Mouse (Mus musculus): Measurements from ENCODE around the gene Ticam1.

The Ticam1 gene

DNA sequence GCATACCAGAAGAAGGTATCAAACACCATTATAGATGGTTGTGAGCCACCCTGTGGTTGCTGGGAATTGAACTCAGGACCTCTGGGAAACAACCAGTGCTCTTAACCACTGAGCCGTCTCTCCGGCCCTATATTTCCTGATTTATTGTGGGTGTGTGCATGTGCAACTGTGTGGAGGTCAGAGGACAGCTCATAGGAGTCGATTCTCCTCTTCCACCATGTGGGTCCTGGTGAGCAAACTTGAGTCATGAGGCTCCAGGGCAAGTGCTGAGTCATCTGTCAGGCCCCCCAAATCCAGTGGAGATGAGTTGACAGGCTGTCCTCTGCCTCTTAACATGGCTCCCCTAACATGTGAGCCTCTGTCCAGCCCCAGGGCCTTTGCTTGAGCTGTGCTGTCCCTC, 10.7 kb downstream of the Ticam1 start:
- in situ Hi-C loops (cut with MboI; ENCODE audit: low sequenced_read_pairs) = no loop called here

DNA sequence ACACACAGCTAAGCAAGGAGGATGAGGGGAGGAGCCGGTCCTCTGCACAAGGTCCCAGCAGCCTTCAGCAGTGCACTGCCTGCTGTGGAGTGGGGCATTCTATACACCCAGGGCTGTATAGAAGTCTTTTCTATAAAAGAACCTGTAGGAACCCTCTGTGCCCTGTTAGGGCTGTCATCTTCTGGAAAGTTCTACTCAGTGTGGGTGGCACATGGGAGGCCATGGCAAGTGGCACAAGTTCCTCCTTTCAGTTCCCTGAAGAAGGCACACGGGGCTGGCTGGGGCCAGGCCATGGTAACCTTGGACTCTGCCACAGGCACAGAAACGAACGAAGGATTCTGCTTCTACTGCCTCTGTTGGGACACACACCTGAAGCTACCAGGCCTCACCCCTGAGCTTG, 11.6 kb downstream of the Ticam1 start:
- in situ Hi-C loops (cut with MboI; ENCODE audit: low sequenced_read_pairs) = no loop called here

DNA sequence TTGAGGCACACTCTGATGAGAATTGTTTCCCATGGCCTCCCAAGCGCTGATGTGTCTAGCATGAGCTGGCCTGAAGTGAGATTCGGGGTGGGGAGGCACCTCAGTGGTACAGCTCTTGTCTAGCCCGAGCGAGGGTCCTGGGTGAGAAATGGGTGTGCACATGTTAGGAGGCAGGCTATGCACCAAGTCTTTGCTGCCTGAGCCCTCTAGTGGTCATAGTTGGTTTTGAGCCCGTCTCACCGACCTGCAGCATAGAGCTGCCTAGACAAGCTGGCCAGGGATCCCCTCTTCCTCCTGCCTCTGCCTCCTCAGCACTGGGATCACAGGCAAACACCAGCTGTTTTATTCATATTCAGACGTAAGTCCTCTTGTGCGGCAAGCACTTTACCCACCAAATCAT, 12.6 kb downstream of the Ticam1 start:
- in situ Hi-C loops (cut with MboI; ENCODE audit: low sequenced_read_pairs) = no loop called here

DNA sequence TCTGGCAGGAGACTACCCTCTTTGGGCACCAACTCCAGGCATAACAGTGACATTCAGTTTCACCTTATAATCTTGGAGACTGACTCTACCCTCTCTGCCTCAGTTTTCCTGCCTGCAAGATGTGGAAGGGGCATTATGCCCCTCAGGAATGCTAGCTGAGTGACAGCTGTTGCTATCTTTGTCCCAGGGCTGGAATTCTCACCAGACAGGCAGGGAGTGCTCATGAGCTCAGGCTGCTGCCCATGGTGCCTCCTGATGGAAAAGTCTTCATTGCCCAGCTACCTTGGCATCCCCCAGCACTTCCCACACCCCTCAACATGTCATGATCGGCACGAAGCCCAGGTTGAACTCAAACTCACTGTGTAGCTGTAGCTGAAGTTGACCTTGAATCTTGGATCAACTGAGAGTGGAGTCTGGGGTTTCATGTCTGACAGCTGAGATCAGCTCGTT, 13.9 kb downstream of the Ticam1 start:
- in situ Hi-C loops (cut with MboI; ENCODE audit: low sequenced_read_pairs) = no loop called here

DNA sequence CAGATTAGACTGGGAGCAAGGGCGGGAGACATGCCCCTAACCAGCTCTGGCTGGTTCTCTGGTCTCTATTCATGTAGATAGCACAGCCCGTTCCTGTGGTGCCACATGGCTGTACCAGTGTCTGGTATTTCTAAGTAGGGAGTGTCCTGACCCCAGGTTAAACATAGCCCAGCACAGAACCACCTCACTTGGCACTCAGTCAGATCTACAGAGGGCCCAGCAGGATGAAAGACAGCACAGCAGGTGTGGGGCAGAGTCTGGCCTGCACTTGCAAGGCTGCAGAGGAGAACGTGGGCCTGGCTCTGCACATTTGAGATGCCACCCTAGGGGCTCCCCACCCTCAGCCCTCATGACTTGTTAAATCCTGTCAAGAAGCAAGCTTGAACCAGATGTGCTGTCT, 15.4 kb downstream of the Ticam1 start:
- in situ Hi-C loops (cut with MboI; ENCODE audit: low sequenced_read_pairs) = no loop called here

DNA sequence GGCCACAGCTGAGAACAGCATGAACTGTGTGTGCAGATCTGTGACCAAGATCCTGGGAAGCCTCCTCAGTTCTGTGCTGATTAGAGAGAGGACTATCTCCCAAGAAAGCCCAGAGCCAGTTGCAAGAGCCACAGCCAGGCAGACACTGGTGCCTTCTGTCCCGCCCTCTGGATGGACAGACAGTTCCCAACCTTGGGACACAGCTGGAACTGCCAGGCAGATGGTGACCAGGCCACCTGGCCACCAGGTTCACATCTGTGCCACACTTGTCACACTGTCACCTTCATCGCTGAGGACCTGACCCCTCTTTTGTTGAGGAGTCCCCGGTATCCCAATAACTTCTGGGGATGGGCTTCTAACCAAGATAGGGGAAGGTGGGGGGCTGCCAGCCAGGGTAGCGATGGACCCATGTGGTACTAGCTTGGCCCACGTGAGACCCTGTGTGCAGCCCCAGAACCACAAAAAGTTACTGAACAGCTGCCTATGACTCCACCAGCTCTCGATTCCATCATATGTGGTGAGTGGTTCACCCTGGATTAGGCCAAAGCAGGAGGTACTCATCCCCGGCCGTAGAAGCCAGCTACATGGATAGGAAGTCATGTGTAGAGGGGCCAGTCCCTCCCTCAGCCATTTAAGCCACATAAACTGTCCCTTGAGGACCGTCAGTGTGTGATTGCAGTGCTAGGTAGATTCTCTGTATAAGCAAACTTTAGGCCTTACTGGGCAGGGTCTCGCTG, 17.1 kb downstream of the Ticam1 start:
- in situ Hi-C loops (cut with MboI; ENCODE audit: low sequenced_read_pairs) = loop anchor here (10.0 kb wide), 1 partner anchor 125 kb away; no protein-coding TSS in a partner anchor

DNA sequence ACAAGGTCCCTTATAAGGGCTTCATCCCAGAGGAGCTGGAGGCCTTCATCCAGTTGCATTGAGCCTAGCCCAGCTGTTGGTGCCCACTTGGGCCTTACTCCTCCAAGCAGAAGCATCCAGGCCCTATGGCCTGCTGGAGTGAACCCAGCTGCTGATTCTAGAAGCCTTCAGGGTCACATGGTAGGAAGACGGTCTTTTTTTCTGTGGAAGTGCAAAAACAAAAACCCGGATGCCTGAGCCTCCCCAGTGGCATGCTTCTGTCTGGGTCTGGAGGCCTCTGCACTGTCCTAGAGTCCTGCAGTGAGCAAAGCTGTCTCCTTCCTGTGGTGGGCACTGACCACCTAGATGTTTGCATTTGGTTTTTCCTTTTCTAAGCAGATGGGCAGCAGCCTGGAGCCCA, 17.8 kb downstream of the Ticam1 start:
- in situ Hi-C loops (cut with MboI; ENCODE audit: low sequenced_read_pairs) = loop anchor here (10.0 kb wide), 1 partner anchor 124 kb away; no protein-coding TSS in a partner anchor

DNA sequence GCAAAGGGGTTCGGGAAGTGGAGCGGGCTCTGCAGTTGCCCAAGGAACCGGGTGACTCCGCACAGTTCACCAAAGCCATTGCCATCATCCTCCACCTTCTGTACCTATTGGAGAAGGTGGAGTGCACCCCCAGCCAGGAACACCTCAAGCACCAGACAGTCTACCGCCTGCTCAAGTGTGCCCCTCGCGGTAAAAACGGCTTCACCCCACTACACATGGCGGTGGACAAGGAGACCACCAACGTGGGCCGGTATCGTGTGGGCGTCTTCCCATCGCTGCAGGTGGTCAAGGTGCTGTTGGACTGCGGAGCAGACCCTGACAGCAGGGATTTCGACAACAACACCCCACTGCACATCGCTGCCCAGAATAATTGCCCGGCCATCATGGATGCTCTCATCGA, 18.3 kb downstream of the Ticam1 start:
- in situ Hi-C loops (cut with MboI; ENCODE audit: low sequenced_read_pairs) = loop anchor here (10.0 kb wide), 1 partner anchor 123 kb away; no protein-coding TSS in a partner anchor

DNA sequence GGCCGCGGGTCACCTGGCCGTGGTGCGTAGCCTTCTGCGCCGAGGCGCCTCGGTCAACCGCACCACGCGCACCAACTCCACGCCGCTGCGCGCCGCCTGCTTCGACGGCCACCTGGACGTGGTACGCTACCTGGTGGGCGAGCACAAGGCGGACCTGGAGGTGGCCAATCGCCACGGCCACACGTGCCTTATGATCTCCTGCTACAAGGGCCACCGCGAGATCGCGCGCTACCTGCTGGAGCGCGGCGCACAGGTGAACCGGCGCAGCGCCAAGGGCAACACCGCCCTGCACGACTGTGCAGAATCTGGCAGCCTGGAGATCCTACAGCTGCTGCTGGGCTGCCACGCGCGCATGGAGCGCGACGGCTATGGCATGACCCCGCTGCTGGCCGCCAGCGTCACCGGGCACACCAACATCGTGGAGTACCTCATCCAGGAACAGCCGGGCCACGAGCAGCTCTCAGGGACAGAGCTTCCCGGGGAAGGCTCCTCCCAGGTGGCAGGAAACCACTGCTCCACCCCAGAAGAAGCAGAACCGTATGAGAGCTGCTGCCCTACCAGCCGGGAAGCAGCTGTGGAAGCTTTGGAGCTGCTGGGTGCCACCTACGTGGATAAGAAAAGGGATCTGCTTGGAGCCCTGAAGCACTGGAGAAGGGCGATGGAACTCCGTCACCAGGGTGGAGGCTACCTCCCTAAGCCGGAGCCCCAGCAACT, 19.2 kb downstream of the Ticam1 start:
- in situ Hi-C loops (cut with MboI; ENCODE audit: low sequenced_read_pairs) = loop anchor here (10.0 kb wide), 1 partner anchor 123 kb away; no protein-coding TSS in a partner anchor

DNA sequence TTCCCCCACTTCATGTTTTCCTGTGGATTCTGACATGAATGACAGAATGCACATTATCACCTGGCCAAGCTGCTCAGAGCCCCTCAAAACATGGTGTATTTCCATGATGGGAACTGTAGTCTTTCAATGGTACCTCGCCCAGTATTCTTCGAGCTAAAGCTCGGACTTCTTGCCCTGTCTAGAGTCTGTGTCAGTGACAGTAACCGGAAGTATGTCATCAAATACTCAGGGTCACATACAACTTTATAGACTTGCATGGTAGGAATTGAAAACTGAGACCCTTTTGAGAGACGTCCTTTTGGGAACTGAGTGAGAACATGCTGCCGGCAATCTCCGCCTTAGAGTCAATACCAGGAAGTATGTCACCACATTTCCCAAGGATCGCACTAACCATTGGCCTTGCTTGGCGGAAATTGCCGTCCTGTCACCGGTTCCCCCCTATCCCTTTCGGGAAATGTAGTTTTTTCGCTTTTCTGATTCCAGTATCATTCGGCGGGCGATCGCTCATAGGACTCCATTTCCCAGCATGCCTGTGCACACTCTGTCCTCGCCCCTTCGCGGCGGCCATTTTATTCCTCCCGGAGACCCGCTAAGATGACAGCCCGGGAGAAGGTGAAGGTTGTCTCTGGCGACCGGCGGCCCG, 20.2 kb downstream of the Ticam1 start, which contains the start of gene Fem1a:
Gene Fem1a, plus strand, starts transcription at position 572 of the 643 bp plus-strand sequence.
- in situ Hi-C loops (cut with MboI; ENCODE audit: low sequenced_read_pairs) = loop anchor here (10.0 kb wide), 1 partner anchor 122 kb away; no protein-coding TSS in a partner anchor

DNA sequence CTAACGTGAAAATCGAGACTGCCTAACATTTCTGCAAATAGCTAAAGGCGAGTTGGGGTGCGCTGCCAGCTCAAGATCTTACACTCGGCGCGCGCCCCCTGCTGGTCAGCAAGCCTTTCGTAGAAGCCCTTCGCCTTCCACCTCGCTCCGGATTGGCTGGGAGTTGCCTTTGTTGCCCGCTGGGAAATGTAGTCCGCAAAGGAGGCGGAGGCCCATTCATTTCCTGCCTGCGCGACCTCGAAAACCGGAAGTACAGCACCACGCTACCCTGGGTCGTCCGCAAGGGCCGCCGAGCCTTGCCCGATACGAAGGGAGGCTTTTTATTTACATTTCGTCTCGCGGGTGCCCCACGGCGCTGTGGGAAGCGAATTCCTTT, 20.7 kb downstream of the Ticam1 start:
- in situ Hi-C loops (cut with MboI; ENCODE audit: low sequenced_read_pairs) = loop anchor here (10.0 kb wide), 1 partner anchor 121 kb away; no protein-coding TSS in a partner anchor

DNA sequence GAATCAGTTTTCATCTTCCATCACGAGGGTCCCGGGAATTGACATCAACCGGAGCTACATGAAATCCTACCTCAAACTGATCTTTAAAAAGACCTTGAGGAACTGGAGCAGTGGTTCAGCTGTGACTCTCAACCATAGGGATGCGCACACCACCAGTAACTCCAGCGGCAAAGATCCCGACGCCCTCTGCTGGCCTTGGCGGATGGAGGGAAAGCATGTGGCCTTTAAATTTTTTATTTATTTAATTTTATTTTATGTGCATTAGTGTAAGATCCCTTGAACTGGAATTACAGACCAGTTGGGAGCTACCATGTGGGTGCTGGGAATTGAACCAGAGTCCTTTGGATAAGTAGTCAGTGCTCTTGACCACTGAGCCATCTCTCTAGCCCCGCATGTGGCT, 21.2 kb downstream of the Ticam1 start:
- in situ Hi-C loops (cut with MboI; ENCODE audit: low sequenced_read_pairs) = loop anchor here (10.0 kb wide), 1 partner anchor 121 kb away; no protein-coding TSS in a partner anchor

DNA sequence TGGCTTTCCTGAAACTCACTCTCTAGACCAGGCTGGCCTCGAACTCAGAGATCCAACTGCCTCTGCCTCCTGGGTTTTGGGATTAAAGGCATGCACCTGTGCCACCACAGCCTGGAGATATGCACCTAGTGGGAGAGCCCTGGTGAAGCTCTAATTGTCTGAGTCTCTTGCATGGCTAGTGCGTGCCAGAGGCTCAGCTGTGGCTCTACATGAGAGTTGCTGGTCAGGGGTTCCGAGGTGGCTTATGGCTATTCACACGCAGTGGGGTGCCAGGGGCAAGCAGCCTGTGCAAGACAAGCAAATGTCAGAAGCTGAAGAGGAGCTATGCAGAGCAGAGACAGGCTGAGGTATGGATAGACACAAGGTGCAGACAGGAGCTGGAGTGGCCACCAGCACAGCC, 21.9 kb downstream of the Ticam1 start:
- in situ Hi-C loops (cut with MboI; ENCODE audit: low sequenced_read_pairs) = loop anchor here (10.0 kb wide), 1 partner anchor 120 kb away; no protein-coding TSS in a partner anchor

DNA sequence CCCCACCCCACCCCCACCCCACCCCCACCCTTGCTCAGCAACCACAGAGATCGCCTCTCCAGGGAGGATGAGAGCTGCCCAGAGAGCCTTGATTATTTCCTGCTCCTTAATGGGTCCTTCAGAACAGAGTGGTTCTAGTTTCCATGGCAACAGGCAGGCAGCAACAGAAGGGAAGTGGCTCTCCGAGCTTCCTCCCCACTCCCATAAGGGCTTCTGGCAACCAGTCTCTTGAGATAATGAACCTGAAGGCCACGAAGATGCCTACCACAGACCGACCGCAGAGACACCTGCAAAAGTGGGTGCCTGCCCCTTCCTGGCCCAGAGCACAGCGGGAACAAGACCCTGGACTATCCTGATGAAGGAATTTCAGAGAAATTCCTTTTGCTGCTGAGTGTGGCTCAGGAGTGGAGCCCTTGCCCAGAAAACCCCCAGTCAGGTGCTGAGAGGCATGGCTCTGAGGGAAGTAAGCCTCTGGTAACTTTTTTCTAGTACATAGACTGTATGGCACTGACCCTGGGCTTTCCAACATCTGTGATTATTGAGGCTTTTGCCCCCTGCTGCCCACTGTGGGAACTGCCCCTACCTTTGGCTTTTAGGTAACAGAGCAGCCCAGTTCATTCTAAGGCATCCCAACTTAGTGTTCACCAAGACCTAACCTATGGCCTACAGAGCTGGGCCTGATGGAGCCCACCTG, 25.3 kb downstream of the Ticam1 start:
- in situ Hi-C loops (cut with MboI; ENCODE audit: low sequenced_read_pairs) = loop anchor here (10.0 kb wide), 1 partner anchor 116 kb away; no protein-coding TSS in a partner anchor

DNA sequence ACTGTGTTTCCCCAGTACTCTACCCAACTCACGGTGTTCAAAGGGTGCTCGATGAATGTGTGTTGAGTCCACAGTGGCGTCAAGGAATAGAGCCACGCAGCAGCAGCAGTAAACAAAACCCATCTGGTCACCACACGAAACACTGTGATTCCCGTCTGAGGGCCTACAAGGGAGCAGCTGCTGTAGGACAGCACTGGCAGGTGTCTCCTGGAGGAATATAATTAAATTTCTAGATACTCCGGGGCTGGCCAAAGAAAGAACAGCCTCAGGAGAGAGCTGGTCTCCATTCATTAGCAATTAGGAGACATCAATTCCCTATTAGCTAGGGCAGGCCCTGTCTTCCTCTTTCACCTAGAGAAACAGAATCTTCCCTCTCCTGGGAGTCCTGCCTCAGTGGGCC, 31.0 kb downstream of the Ticam1 start:
- in situ Hi-C loops (cut with MboI; ENCODE audit: low sequenced_read_pairs) = no loop called here

DNA sequence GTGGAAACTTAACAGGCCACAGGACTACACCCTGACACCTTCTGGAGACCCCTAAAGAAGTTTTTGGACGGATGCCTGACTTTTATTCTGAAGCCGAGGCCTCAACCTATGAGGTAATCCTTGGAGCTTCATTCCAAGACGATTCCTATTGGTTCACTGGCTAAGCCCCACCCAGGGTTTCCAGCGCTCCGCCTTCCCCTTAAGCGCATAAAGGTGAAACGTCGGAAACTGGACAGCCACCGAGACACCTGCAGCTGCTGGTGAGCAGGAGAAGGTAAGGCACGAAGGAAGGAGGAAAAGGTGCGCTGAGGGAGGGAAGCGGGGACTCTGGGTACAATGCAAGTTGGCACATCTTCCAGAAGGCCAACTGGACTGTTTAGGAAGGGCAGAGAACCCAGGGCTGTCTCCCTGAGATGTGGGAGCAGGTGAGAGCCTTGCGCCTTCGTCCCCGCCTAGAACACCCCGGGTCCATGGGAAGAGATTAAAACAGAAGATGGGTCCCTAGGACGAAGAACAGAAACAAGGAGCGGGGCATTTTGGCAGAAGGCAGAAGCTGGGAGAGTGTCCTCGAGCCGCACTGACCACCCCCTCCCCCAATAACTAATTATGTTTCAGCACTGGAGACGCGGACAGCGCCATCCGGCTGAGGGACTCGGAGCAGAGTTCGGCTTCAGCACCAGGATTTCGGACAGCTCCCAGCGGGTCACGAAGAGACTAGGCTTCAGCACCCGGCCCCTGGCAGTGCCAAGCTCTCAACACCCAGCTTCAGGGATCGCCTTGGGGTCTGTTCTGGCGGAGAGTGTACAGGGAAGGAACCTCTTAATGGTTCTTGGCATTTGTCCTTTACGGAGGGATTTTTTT, 34.8 kb downstream of the Ticam1 start:
- in situ Hi-C loops (cut with MboI; ENCODE audit: low sequenced_read_pairs) = no loop called here

DNA sequence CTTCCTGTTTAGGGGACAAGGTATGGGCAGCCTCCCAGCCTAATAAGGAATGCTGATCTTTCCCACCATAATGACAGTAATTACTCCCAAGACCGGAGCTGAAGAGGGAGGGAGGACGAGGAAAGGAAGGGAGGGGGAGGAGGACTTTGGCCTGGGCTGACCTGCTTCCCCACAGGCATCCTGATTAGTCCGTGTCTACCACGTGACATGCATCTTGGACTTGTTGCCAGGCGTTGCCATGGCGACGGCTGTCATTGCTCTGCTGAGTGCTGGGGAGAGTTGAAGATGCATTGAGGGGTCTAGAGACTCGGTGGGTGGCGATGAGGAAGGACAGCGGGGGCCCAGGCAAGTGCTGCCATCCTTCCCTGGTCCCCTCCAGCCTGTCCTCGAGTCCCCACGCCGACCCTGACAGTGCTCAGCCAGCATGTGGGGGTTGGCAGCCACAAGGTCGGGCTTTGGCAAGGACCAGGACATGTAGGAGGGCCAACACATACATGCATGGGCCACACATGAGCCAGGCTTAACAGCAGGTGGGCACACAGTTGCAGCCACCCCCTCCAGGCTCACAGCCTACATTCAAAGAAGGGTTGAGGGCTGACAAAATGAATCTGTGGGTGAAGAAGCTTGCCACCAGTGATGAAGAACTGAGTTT, 42.6 kb downstream of the Ticam1 start:
- in situ Hi-C loops (cut with MboI; ENCODE audit: low sequenced_read_pairs) = no loop called here

DNA sequence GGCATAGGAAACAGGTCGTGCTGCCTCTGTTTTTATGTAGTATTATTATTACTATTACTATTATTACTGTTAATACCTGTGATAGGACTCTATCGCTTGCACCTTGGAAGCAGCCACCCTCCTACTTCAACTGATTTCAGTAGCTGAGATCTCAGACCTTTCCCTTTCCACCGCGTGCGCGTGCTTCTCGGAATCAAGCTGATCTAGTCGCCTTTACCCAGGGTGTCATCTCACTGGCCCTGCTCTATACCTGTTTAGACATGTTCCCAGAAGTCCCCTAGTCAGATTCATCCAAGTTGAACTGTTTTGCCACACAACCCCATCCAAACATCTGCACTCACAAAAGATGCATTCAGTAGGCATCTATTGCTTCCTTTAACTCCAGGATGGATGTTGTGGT, 43.2 kb downstream of the Ticam1 start:
- in situ Hi-C loops (cut with MboI; ENCODE audit: low sequenced_read_pairs) = no loop called here

DNA sequence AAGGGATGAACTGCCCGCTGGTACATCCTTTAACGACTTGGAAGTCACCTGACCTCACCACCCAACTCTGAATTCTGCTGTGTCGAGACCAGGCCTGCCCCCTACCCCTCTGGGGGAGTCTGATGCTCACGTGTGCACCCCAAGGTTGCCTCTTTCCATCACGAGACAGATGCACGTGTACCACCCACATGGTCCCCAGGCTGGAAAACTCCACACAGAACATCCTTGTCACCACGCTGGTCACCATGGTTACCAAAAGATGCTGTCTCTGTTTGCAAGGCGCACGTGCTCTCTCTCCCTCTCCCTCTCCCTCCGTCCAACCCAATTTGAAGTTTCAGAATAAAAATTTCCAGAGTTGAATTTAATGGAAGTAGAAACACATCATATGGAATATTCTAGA, 46.6 kb downstream of the Ticam1 start:
- in situ Hi-C loops (cut with MboI; ENCODE audit: low sequenced_read_pairs) = no loop called here

All from CH12F3 (cell line).